Mouse (Mus musculus): ENCODE measurements around the gene Ppm1h. TPM values are rescaled to one million over a fixed set of nuclear protein-coding genes. Genes with fewer than 3 reads are reported as not detected.

Gene Ppm1h
- polyA plus RNA-seq, 1 experiment from 2014 or later, result 33.5 TPM

- no peaks in the 10 kb centered on the region for H3K27me3 ChIP-seq (ENCODE audit: insufficient read depth, low read length)
- no peak overlapping the region for H3K27ac ChIP-seq
- no peak overlapping the region for H3K9ac ChIP-seq (ENCODE audit: low read depth, low read length)
- 76% methylated on average over 7 of the region's 7 CpGs for WGBS
- DNase-seq (ENCODE audit: low spot score) (no peak), ATAC-seq (replicated peaks; ENCODE audit: low FRiP score, low read depth) (no peak)
- TF ChIP-seq CTCF (IDR thresholded peaks at IDR 0.05; ENCODE audit: low read depth), result no peak
- no peak overlapping the region for H3K4me2 ChIP-seq (ENCODE audit: low read length)
- H3K4me3 ChIP-seq (replicated peaks; ENCODE audit: low read depth, low read length), result no peak overlapping the region
- no peaks in the 10 kb centered on the region for H3K36me3 ChIP-seq (ENCODE audit: insufficient read depth, low read length)
- H3K9me3 ChIP-seq (replicated peaks; ENCODE audit: low read length), result no peaks in the 10 kb centered on the region
- H3K4me1 ChIP-seq (replicated peaks; ENCODE audit: insufficient read depth, low read length), result no peaks in the 10 kb centered on the region
Observed at GRCm38 (mm10) chr10:122942771-122943170, 264.2 kb downstream of the Ppm1h start.

DNA sequence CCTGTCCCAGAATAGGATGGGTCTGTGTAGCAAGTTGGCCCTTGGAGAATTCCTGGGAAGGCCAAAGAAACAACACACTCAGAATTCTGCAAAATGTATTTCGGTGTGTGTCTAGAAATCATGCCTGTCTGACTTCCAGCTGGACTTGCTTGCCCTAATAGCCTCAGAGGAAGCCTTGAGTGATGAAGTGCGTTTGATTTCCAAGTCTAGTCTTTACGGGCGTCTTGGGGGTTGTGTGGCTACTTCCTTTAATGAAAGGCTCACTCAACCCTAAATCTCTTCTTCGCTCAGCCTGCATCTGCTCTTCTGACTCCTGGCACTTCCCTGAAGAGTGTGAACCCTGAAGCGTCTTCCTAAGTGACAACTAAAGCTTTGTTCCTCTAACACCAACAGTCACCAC, 265.3 kb downstream of the Ppm1h start:
- Histone ChIP-seq H3K9ac (ENCODE audit: low read depth, low read length) (no peak overlapping the region), H3K4me3 (replicated peaks; ENCODE audit: low read depth, low read length) (no peak overlapping the region), H3K27me3 (ENCODE audit: insufficient read depth, low read length) (no peaks in the 10 kb centered on the region), H3K4me1 (replicated peaks; ENCODE audit: insufficient read depth, low read length) (no peaks in the 10 kb centered on the region), H3K9me3 (replicated peaks; ENCODE audit: low read length) (no peaks in the 10 kb centered on the region), H3K4me2 (ENCODE audit: low read length) (no peak overlapping the region), H3K27ac (no peak overlapping the region), H3K36me3 (ENCODE audit: insufficient read depth, low read length) (no peaks in the 10 kb centered on the region)
- no peak for TF ChIP-seq CTCF (IDR thresholded peaks at IDR 0.05; ENCODE audit: low read depth)
- DNase-seq (ENCODE audit: low spot score) (no peak), ATAC-seq (replicated peaks; ENCODE audit: low FRiP score, low read depth) (no peak)
- 33% methylated on average over 6 of the region's 6 CpGs for WGBS

GRCm38 (mm10) chr10:122944888-122945287, 266.3 kb downstream of the Ppm1h start:
- no peak for DNase-seq (ENCODE audit: low spot score)
- WGBS, result 74% methylated on average over 5 of the region's 5 CpGs
- no peak overlapping the region for H3K4me2 ChIP-seq (ENCODE audit: low read length)
- H3K9me3 ChIP-seq (replicated peaks; ENCODE audit: low read length), result no peaks in the 10 kb centered on the region
- H3K27ac ChIP-seq, result no peak overlapping the region
- H3K4me3 ChIP-seq (replicated peaks; ENCODE audit: low read depth, low read length), result no peak overlapping the region
- no peak overlapping the region for H3K9ac ChIP-seq (ENCODE audit: low read depth, low read length)
- H3K36me3 ChIP-seq (ENCODE audit: insufficient read depth, low read length), result no peaks in the 10 kb centered on the region
- no peak for TF ChIP-seq CTCF (IDR thresholded peaks at IDR 0.05; ENCODE audit: low read depth)
- H3K4me1 ChIP-seq (replicated peaks; ENCODE audit: insufficient read depth, low read length), result no peaks in the 10 kb centered on the region
- ATAC-seq (replicated peaks; ENCODE audit: low FRiP score, low read depth), result no peak
- no peaks in the 10 kb centered on the region for H3K27me3 ChIP-seq (ENCODE audit: insufficient read depth, low read length)

DNA sequence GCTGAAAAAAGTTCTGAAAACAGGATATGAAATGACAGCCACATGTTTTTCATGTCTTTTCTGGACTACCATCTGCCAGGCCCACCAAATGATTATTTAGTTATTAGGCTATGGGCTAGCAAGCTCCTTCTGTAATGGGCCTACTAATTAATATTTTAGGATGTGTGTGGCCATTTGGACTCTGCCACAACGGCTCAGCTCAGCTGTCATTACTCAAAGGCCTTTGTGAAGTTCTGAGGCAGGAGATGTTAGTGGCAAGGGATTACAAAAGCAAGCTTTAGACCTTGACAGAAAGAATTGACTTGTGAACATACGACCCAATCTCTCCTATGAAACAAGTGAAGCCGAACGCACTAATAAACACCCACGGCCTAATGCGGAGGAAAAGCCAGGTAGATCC, 272.4 kb downstream of the Ppm1h start:
- no peak for TF ChIP-seq CTCF (IDR thresholded peaks at IDR 0.05; ENCODE audit: low read depth)

DNA sequence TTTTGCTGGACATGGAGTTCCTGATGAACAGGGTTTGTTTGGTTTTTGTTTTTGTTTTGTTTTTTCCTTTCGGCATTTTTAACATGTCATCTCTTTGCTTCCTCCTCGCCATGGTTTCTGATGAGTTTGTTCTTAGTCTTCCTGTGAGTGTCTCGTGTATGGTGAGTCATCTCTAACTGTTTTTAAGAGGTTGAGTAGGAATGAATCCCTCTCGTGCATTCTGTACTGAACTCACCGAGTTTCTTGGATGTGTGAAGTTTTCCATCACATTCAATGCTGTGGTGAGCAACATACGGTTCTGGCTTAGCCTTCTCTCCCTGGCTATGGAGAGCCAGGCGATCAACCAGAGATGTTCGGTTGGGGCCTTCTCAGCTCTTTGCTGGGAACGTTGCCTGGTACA, 275.0 kb downstream of the Ppm1h start:
- H3K9me3 ChIP-seq (replicated peaks; ENCODE audit: low read length), result no peaks in the 10 kb centered on the region
- no peaks in the 10 kb centered on the region for H3K4me1 ChIP-seq (replicated peaks; ENCODE audit: insufficient read depth, low read length)
- ATAC-seq (replicated peaks; ENCODE audit: low FRiP score, low read depth) (no peak), DNase-seq (ENCODE audit: low spot score) (no peak)
- no peaks in the 10 kb centered on the region for H3K27me3 ChIP-seq (ENCODE audit: insufficient read depth, low read length)
- no peak overlapping the region for H3K27ac ChIP-seq
- H3K9ac ChIP-seq (ENCODE audit: low read depth, low read length), result no peak overlapping the region
- H3K4me3 ChIP-seq (replicated peaks; ENCODE audit: low read depth, low read length), result no peak overlapping the region
- WGBS, result 87% methylated on average over 9 of the region's 9 CpGs
- H3K4me2 ChIP-seq (ENCODE audit: low read length), result no peak overlapping the region
- no peaks in the 10 kb centered on the region for H3K36me3 ChIP-seq (ENCODE audit: insufficient read depth, low read length)
- TF ChIP-seq CTCF (IDR thresholded peaks at IDR 0.05; ENCODE audit: low read depth), result no peak

More for the DNA sequence above, 272.4 kb downstream of the Ppm1h start:
- H3K9ac ChIP-seq (ENCODE audit: low read depth, low read length), result no peak overlapping the region
- H3K9me3 ChIP-seq (replicated peaks; ENCODE audit: low read length), result no peaks in the 10 kb centered on the region
- no peak overlapping the region for H3K27ac ChIP-seq
- H3K4me1 ChIP-seq (replicated peaks; ENCODE audit: insufficient read depth, low read length), result no peaks in the 10 kb centered on the region
- H3K36me3 ChIP-seq (ENCODE audit: insufficient read depth, low read length), result no peaks in the 10 kb centered on the region
- no peaks in the 10 kb centered on the region for H3K27me3 ChIP-seq (ENCODE audit: insufficient read depth, low read length)
- DNase-seq (ENCODE audit: low spot score) (no peak), ATAC-seq (replicated peaks; ENCODE audit: low FRiP score, low read depth) (no peak)
- WGBS, result 68% methylated on average over 6 of the region's 6 CpGs
- no peak overlapping the region for H3K4me2 ChIP-seq (ENCODE audit: low read length)
- no peak overlapping the region for H3K4me3 ChIP-seq (replicated peaks; ENCODE audit: low read depth, low read length)

DNA sequence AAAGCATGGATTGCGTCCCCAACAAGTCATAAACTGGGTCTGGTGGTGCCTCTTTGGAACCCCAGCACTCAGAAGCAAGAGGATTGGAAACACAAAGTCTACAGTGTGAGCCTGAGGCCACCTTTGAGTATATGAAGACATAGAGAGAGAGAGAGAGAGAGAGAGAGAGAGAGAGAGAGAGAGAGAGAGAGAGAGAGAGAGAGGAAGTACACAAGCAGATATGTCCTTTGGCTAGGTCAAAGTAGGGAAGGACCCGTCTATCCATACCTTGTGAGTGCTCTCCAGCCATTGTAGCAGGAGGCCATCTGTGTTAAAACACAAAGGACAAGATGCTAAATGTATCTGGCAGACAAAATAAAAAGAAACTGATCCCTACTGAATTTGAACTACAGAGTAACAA, 279.4 kb downstream of the Ppm1h start:
- no peak for TF ChIP-seq CTCF (IDR thresholded peaks at IDR 0.05; ENCODE audit: low read depth)
- ATAC-seq (replicated peaks; ENCODE audit: low FRiP score, low read depth) (no peak), DNase-seq (ENCODE audit: low spot score) (no peak)
- Histone ChIP-seq H3K9me3 (replicated peaks; ENCODE audit: low read length) (no peaks in the 10 kb centered on the region), H3K4me3 (replicated peaks; ENCODE audit: low read depth, low read length) (no peak overlapping the region), H3K4me1 (replicated peaks; ENCODE audit: insufficient read depth, low read length) (no peaks in the 10 kb centered on the region), H3K9ac (ENCODE audit: low read depth, low read length) (no peak overlapping the region), H3K27ac (no peak overlapping the region), H3K4me2 (ENCODE audit: low read length) (no peak overlapping the region), H3K36me3 (ENCODE audit: insufficient read depth, low read length) (no peaks in the 10 kb centered on the region), H3K27me3 (ENCODE audit: insufficient read depth, low read length) (no peaks in the 10 kb centered on the region)
- 69% methylated on average over 2 of the region's 2 CpGs for WGBS

GRCm38 (mm10) chr10:122958699-122959098, 280.1 kb downstream of the Ppm1h start:
- 85% methylated on average over 5 of the region's 5 CpGs for WGBS
- no peaks in the 10 kb centered on the region for H3K36me3 ChIP-seq (ENCODE audit: insufficient read depth, low read length)
- H3K9me3 ChIP-seq (replicated peaks; ENCODE audit: low read length), result no peaks in the 10 kb centered on the region
- H3K4me3 ChIP-seq (replicated peaks; ENCODE audit: low read depth, low read length), result no peak overlapping the region
- no peaks in the 10 kb centered on the region for H3K27me3 ChIP-seq (ENCODE audit: insufficient read depth, low read length)
- TF ChIP-seq CTCF (IDR thresholded peaks at IDR 0.05; ENCODE audit: low read depth), result no peak
- no peak overlapping the region for H3K27ac ChIP-seq
- DNase-seq (ENCODE audit: low spot score), result no peak
- H3K4me2 ChIP-seq (ENCODE audit: low read length), result no peak overlapping the region
- H3K9ac ChIP-seq (ENCODE audit: low read depth, low read length), result no peak overlapping the region
- H3K4me1 ChIP-seq (replicated peaks; ENCODE audit: insufficient read depth, low read length), result no peaks in the 10 kb centered on the region; the same call in 1 of the 2 replicates
- no peak for ATAC-seq (replicated peaks; ENCODE audit: low FRiP score, low read depth)
